Mouse (Mus musculus) testis, adult 2 months (tissue): ENCODE results near the gene Eif2ak3. TPM values are rescaled to one million over a fixed set of nuclear protein-coding genes. Genes with fewer than 3 reads are reported as not detected.

ENCODE experiments used
- H3K27ac ChIP-seq: fragments of 200-500 bp; 2 replicates; pipeline ENCODE4 v1.5.1; 2012; ENCODE audit warnings: low read depth, low read length; ENCODE audit not compliant: control insufficient read depth, insufficient read depth
- H3K27me3 ChIP-seq: fragments of 200-500 bp; 2 replicates; pipeline ENCODE4 v1.6.1; 2012; ENCODE audit warnings: mild to moderate bottlenecking, low read length, moderate library complexity; ENCODE audit not compliant: control insufficient read depth, insufficient read depth
- H3K36me3 ChIP-seq: fragments of 200-500 bp; 2 replicates; pipeline ENCODE4 v1.6.1; 2012; ENCODE audit warnings: mild to moderate bottlenecking, low read length; ENCODE audit not compliant: control insufficient read depth, insufficient read depth
- H3K4me1 ChIP-seq: fragments of 200-500 bp; 2 replicates; pipeline ENCODE4 v1.6.1; 2012; ENCODE audit warnings: low read length; ENCODE audit not compliant: control insufficient read depth, insufficient read depth
- H3K4me3 ChIP-seq: fragments of 200-500 bp; 2 replicates; pipeline ENCODE4 v1.5.1; 2012; ENCODE audit warnings: low read depth, mild to moderate bottlenecking, low read length, moderate library complexity, mixed read lengths; ENCODE audit not compliant: control insufficient read depth
- CTCF ChIP-seq: fragments of 200-500 bp; IDR thresholded peaks from 2 replicates; pipeline ENCODE4 v1.5.1; 2012; ENCODE audit warnings: low read depth, mild to moderate bottlenecking, inconsistent platforms, low read length, moderate library complexity; ENCODE audit not compliant: control insufficient read depth, insufficient read depth, insufficient replicate concordance
- POLR2A ChIP-seq: fragments of 200-500 bp; IDR thresholded peaks from 2 replicates; pipeline ENCODE4 v1.6.1; 2012; ENCODE audit warnings: low read depth, mild to moderate bottlenecking, inconsistent platforms, low read length, moderate library complexity; ENCODE audit not compliant: control insufficient read depth
- polyA plus RNA-seq: library from polyadenylated mRNA; depleted of rRNA; stranded (reverse); fragments of >200 nt; gene quantifications from 2 replicates; pipeline ENCODE4 v1.2.3, GENCODE M21; 2012; rRNA removed

Eif2ak3 gene
- polyA plus RNA-seq, 1 experiment: 2.1 TPM

DNA sequence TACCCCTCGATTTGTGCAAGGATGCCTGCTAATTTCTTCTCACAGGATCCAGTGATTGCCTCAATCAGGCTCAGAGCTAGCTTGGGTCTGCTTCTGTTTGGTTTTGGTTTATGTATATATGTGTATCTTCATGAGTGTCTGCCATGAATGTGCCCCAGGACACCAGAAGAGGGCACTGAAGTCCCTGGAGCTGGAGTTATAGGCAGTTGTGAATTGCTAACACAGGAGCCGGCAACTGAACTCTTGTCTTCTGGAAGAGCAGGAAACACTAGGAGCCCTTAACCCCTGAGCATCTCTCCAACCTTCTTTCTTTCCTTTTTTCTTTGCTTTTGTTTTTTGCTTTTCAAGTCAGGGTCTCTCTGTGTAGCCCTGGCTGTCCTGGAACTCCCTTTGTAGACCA is 87.5 kb downstream of the Eif2ak3 start:
- no peaks in the 10 kb centered on the region for H3K4me1 ChIP-seq
- H3K27me3 ChIP-seq: no peaks in the 10 kb centered on the region
- TF ChIP-seq POLR2A (no peak), CTCF (no peak)
- no peak overlapping the region for H3K4me3 ChIP-seq
- no peak overlapping the region for H3K27ac ChIP-seq
- H3K36me3 ChIP-seq: no peaks in the 10 kb centered on the region

DNA sequence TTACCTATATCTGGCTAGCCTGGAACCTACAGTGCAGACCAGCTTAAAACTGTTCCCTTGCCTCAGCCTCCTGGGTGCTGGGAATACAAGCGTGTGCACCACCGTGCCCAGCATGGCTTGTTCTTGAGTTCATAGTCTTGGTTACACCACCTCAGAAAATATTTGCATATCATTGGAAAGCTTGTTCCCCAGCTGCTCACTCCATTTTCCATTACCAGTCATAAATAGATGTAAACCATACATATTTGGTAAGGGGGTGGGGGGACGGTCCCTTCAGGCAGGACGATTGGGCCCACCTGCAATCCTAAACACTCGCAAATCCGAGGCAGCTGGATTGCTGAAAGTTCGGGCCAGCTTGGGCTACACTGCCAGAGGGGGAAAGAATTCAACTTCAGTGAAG is 109.0 kb downstream of the Eif2ak3 start:
- H3K27ac ChIP-seq: no peak overlapping the region
- H3K4me1 ChIP-seq: peaks cover 10% of the 10 kb centered on the region
- H3K36me3 ChIP-seq: no peaks in the 10 kb centered on the region
- TF ChIP-seq CTCF (no peak), POLR2A (no peak)
- H3K27me3 ChIP-seq: peaks cover 5% of the 10 kb centered on the region; the same call in 1 of the 2 replicates
- peak overlapping the region; percentile 3; the same call in 1 of the 2 replicates for H3K4me3 ChIP-seq

DNA sequence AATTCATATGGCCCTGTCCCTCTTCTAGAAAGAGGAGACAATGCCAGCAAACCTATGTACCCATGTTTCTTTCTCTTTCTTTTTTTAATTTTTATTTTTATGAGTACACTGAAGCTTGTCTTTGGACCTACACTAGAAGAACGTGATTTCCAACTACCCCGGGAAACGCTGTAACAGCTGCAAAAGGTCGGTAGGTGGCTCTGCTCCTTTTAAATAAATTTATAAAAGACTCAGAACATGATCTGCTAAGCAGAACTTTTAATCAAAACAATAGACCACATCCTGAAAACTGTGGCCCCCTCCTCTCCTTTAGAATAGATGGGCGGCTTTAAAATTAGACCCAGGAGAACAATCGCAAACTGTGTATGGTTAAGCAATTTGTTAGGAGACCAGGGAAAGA is 109.7 kb downstream of the Eif2ak3 start:
- H3K36me3 ChIP-seq: no peaks in the 10 kb centered on the region
- H3K4me3 ChIP-seq: no peak overlapping the region
- H3K27ac ChIP-seq: no peak overlapping the region
- peaks cover 10% of the 10 kb centered on the region for H3K4me1 ChIP-seq
- no peak for TF ChIP-seq CTCF
- no peak for TF ChIP-seq POLR2A
- H3K27me3 ChIP-seq: peaks cover 5% of the 10 kb centered on the region; the same call in 1 of the 2 replicates

Other genes with a start within 250 kb of the Eif2ak3 start
- gene Rpia, start 52.3 kb upstream of the Eif2ak3 start, polyA plus RNA-seq: 9.0 and 10.0 TPM in 2 replicates
- 417 and 420 TPM in 2 replicates for gene Tex37, start 74.4 kb downstream of the Eif2ak3 start, polyA plus RNA-seq
- gene Foxi3, start 112.0 kb downstream of the Eif2ak3 start, polyA plus RNA-seq: 0.54 and 0.72 TPM in 2 replicates